Mouse (Mus musculus): Measurements from ENCODE around the gene Itga9. TPM values are rescaled to one million over a fixed set of nuclear protein-coding genes. Genes with fewer than 3 reads are reported as not detected.

The Itga9 gene
- 1 to 10 TPM; 6.9 to 8.2 TPM for total RNA-seq (2021)

DNA sequence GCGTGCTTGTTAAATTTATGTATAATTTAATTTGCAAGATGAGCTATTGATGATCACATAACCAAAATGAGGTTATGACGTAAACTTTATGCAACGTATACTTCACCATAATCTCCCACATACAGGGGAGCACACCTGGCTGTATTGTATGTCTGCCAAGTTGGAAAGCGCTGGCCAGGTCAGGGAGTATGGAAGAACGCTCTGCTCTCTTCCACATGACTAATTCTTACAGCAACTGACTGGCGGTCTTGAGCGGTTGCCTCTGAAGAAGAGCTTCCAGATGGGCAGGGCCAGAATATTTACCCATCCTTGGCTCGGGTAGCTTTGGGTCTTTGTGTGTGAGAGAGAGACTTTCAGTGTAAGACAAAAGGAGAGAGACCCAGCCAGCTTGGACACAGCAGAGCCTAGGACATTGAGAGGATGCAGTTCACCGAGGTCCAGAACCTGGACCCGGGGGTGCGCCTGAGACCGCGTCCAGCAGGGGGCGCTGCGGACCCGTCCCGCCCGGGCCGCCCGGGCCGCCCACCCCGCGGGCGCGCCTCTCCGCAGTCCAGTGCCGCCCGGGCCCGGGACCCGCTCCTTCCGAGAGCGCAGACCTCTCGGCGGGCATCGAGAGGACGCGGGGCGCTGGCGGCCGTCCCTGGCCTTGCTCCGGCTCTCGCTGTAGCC lies at the start of gene Itga9:
Itga9 (plus strand) TSS at position 543 of the 669 bp plus-strand sequence.
- DNase-seq (ENCODE audit: extremely low spot score in 1 of 2, low spot score in 2 of 2): peak; percentile 13 to 84
- intact Hi-C loops (cut with DNase I): loop anchor here (2.0 to 5.0 kb wide), 3 partner anchors 76 to 286 kb away; no protein-coding TSS in a partner anchor

DNA sequence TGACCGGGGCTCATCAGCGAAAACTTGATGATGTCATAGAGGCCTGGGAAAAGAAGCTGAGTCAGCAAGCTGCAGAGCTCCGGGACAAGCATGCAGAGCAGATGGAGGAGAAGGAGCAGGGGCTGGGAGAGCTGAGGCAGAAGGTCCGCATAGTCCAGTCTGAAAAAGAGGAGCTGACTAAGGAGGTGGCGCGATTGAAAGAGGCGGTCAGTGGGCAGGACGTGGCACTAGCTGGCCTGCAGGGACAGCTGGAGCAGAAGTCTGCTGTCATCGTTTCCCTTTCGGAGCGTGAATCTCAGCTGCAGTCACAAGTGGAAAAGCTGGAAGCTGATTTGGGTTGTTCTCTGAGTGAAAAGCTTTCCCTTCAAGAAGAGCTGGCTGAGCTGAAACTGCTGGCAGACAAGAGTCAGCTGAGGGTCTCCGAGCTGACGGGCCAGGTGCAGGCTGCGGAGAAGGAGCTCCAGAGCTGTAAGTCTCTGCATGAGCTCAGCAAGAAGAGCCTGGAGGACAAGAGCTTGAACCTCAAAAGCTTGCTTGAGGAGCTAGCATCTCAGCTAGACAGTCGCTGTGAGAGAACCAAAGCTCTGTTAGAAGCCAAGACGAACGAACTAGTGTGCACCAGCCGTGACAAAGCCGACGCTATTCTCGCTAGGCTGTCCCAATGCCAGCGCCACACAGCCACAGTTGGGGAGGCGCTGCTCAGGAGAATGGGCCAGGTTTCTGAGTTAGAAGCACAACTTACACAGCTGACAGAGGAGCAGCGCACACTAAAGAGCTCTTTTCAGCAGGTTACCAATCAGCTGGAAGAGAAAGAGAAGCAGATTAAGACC lies 49.3 kb upstream of the Itga9 start:
- peak; percentile 38 to 53 for DNase-seq (ENCODE audit: extremely low spot score in 1 of 2, low spot score in 2 of 2)
- intact Hi-C loops (cut with DNase I): no loop called here

DNA sequence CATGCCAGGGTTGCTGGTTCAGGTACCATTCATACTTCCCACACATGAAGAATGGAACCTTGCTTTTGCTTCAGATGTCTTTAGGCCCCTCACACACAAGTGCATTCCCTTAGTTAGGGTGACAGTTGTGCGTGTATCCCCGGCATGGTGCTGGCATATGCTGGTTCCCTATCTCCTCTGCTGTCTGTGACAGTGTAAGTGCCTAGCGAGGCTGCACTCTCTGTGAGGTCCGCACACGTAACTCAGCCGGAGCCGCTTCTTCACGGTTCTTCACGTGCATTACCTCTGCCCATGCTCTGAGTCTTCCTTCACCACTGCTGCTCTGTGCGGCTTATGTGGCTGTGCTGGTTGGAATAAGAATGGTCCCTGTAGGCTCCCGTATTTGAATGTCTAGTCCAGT lies 43.1 kb upstream of the Itga9 start:
- no peak for DNase-seq (ENCODE audit: extremely low spot score in 1 of 2, low spot score in 2 of 2)
- intact Hi-C loops (cut with DNase I): no loop called here

DNA sequence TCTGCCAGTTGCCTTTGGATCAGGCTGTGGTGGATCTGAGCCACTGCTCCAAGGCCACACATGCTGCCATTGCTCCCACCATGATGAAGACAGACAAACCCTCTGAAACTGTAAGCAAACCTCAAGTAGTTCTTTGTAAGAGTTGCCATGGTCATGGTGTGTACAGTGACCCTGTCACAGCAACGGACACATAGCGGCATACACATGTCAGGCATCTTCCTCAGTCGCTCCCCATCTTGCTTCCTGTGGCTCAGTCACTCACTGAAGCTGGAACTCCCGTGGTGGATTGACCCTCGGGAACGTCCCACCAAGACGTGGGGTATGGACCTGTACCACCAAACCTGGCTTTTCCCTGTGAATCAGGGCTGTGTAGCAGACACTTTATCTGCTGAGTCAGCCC lies 42.6 kb upstream of the Itga9 start:
- intact Hi-C loops (cut with DNase I): no loop called here
- no peak for DNase-seq (ENCODE audit: extremely low spot score in 1 of 2, low spot score in 2 of 2)

DNA sequence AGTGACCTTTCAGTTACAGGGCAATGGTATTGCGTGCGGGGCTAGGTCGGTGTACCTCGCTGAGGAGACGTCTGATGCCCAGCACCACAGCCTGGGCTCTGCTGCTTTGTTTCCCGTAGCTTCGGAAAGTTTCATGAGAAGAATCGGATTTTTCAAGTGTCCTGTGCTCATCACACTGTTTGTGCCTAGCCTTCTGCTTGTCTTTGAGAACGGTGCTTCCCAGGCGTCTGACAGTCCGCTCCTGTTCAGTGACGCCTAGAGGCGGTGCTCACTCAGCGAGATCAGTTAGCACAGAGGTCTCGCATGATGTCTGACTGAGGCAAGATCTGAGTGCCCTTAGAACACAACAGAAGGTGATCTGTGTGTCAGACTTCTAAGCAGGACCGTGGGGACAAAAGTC lies 41.8 kb upstream of the Itga9 start:
- intact Hi-C loops (cut with DNase I): loop anchor here (5.0 kb wide), 1 partner anchor 37 kb away; no protein-coding TSS in a partner anchor
- no peak for DNase-seq (ENCODE audit: extremely low spot score in 1 of 2, low spot score in 2 of 2)

DNA sequence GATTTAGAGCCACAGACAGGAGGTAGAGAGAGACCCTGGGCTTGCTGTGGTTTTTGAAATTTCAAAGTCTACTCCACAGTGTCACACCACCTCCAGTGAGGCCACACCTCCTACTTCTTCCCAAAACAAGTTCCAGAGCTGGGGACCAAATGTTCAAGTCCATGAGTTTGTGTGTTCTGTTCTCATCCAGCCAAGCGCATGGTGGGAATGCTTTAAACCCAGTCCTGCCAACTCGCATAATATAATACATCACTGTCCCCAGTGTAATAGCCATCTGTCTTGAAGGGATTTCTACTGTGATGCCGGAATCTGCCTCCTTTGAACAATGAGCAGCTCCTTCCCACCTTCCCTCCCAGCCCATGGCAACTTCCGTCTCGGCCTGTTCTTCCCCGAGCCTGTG lies 37.2 kb upstream of the Itga9 start:
- intact Hi-C loops (cut with DNase I): loop anchor here (5.0 kb wide), 1 partner anchor 42 kb away; no protein-coding TSS in a partner anchor
- DNase-seq (ENCODE audit: extremely low spot score in 1 of 2, low spot score in 2 of 2): no peak

DNA sequence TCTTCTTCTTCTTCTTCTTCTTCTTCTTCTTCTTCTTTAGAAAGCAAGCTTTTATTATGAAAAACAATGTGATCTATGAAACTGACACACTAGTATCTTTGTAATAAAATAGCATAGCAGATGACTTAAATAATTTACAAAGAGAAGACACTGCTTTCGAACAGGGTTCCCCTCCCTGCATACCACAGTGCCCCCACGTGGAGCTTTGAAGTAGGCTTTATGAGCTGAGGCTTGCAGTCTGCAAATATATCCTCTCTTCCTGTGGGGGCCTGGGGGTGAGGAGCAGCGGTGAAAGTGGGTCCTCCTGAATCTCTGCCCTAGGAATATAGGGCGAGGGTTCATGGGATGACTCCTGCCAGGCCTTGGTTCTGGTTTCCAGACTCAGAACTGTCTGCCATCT lies 35.6 kb upstream of the Itga9 start:
- no peak for DNase-seq (ENCODE audit: extremely low spot score in 1 of 2, low spot score in 2 of 2)
- intact Hi-C loops (cut with DNase I): no loop called here

DNA sequence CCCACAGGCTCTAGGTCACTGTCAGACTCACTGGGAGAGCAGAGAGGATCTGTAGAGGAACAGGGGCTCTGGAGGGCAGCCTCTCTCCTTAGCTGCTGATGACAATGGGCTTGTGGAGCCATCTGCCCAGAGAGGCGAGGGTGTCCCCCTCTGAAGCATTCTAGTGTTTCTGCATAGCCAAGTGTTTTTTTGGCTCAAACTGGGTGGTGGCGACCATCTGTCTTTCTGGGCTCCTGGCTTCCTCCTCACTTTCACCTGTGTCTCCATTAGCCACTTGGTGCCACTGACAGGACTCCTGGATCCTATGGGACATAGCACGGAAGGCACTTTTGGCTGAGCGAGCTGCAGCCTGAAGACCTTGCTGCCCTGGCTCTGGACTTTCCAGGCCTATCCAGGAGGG lies 34.8 kb upstream of the Itga9 start:
- intact Hi-C loops (cut with DNase I): no loop called here
- no peak for DNase-seq (ENCODE audit: extremely low spot score in 1 of 2, low spot score in 2 of 2)

DNA sequence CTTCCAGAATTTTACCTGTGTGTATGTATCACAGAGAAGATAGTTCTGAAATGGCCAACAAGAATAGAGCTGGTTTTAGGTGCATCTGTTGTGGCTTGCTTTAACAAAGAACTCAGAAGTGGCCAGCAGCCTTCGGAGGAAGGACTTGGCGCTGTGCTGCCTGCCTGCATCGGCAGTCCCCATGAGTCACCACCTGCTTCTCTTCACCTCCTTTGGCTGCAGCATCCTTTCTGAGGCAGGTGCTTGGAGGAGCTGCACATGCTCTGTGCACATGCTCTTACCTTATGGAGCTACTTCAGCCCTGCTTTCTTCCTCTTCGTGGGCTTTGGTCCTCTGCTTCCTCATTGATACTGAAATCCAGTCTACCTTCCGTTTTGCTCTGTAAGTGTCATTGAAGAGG lies 31.6 kb upstream of the Itga9 start:
- intact Hi-C loops (cut with DNase I): no loop called here
- DNase-seq (ENCODE audit: extremely low spot score in 1 of 2, low spot score in 2 of 2): peak in 1 of 2 experiments; percentile 13

DNA sequence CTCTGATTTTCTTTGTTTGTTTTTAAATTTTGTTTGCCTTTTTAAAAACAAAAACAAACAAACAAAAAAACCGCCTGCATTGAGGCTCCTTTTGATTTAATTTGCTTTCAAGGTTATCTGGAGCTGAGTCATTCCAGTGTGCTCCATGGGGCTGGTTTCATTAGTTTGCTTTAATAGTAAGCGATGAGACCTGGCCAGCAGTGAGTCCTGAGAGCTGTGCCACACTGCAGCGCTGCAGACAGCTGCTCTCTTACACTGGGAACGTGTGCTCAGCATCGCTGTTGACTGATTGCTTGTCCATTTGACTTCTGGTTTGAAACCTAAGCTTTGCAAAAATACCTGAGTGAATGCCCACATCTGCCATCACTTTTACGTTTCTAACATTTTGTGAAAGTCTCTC lies 26.1 kb upstream of the Itga9 start:
- DNase-seq (ENCODE audit: extremely low spot score in 1 of 2, low spot score in 2 of 2): no peak
- intact Hi-C loops (cut with DNase I): no loop called here

DNA sequence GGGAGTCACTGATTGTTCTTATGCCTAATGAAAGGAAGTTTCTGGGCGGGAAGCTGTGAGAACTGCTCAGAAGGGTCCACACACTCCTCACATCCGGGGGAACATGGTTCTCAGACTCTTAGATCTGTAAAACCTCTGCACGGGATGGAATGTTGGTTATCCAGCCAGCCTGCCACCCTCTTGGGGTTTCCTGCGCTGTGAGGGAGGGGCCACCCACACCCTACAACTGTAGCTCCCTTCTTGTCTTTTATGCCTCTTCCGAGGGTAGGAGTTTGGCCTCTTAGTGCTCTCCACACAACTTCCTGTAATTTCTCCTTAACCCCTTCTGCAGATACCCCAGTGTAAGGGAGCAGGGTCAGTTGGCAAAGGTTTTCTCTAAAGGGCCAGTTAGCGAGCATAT lies 23.7 kb upstream of the Itga9 start:
- intact Hi-C loops (cut with DNase I): no loop called here
- peak in 1 of 2 experiments; percentile 13 for DNase-seq (ENCODE audit: extremely low spot score in 1 of 2, low spot score in 2 of 2)

DNA sequence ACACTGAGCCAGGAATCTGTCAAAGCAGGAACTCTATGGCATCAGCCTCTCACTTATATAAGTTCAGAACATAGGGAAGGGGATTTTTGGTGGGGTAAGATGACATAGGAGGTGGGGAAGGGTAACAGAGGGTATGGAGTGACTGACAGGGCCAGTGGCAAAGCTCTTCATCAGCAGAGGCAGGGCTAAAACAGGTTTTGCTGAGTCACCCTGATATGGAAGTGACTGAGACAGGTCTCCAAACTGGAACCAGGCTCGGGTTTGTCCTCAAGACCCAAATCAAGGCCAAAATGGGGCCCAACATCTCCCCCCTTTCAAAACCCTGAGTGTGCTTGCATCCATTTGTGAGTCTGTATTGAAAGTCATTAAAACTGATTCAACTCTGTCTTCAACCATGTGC lies 21.7 kb upstream of the Itga9 start:
- no peak for DNase-seq (ENCODE audit: extremely low spot score in 1 of 2, low spot score in 2 of 2)
- intact Hi-C loops (cut with DNase I): loop anchor here (5.0 kb wide), 1 partner anchor 322 kb away; no protein-coding TSS in a partner anchor

DNA sequence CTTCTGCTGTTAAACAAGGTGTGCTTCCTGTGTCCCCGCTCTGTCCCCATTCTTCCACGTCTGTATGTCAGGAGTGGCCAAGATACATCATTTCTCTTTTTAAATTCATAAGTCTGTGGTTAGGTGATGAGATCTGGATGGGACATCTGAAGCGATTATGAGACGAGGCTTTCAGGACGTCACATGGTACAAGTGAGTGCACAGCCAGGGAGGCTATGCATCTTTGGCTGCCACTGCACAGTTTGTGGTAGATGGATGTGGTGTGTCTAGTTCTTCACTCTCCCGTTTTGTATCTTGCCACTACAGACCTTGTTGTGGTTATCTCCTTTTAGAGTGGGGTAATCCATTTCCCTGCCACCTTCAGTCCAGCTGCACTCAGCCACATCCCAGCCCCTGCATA lies 20.5 kb upstream of the Itga9 start:
- no peak for DNase-seq (ENCODE audit: extremely low spot score in 1 of 2, low spot score in 2 of 2)
- intact Hi-C loops (cut with DNase I): loop anchor here (5.0 kb wide), 1 partner anchor 321 kb away; no protein-coding TSS in a partner anchor

DNA sequence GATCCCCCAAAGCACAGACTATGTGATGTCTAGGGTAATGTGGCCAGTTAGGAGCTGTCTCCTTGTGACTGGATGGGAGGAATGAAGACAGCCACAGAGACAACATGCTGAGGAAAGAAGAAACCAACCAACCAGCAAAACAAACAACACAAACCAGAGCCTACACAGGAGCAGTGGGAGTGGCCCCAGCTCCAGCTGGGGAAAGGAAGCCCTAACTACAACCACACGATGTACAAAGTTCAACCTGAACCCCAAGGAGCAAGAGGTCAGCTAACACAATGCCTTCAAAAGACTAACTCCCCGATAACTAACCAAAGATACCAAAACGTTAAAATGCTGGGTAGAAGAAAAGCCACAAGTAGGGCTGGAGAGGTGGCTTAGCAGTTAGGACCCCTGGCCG lies 19.4 kb upstream of the Itga9 start:
- intact Hi-C loops (cut with DNase I): loop anchor here (5.0 kb wide), 1 partner anchor 320 kb away; no protein-coding TSS in a partner anchor
- no peak for DNase-seq (ENCODE audit: extremely low spot score in 1 of 2, low spot score in 2 of 2)

DNA sequence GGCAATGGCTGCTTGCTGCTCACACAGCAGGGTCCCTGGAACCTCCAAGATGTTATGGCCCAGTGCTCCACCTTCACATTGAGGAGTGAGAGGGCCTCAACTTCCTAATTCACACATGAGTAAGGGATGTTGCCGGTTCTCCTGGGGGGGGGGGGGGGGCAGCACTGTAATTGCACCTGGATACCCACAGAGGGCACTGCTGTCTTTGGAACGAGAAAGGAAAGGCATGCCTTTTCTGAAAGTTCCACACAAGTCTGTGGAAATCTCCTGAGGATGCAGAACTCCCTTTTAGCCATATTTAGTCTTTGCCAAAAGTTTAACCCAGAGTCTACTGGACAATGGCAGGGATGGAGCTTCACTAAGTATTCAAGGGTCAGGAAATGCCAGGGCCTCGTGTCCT lies 17.2 kb upstream of the Itga9 start:
- DNase-seq (ENCODE audit: extremely low spot score in 1 of 2, low spot score in 2 of 2): peak in 1 of 2 experiments; percentile 7
- intact Hi-C loops (cut with DNase I): loop anchor here (5.0 kb wide), 1 partner anchor 318 kb away; no protein-coding TSS in a partner anchor

DNA sequence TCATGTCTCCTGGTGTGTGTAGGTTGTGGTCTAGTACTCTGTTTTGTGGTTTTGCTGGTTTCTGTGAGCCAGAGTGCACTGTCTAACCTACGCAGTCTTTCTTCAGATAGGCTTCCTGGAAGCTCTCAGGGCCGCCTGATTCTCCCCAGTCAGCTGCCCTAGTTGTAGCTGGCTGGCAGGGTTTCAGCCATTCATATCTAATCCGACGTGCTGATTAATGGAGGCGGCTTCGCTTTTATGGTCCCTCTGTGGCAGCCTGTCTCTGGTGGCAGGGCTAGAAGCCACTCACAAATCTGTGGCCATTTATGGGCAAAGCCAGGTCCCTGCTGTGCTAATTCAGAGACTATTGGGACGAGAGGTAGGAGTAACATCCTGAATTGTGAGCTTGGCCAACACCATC lies 16.3 kb upstream of the Itga9 start:
- intact Hi-C loops (cut with DNase I): loop anchor here (10.0 kb wide), 1 partner anchor 475 kb away; no protein-coding TSS in a partner anchor
- no peak for DNase-seq (ENCODE audit: extremely low spot score in 1 of 2, low spot score in 2 of 2)

DNA sequence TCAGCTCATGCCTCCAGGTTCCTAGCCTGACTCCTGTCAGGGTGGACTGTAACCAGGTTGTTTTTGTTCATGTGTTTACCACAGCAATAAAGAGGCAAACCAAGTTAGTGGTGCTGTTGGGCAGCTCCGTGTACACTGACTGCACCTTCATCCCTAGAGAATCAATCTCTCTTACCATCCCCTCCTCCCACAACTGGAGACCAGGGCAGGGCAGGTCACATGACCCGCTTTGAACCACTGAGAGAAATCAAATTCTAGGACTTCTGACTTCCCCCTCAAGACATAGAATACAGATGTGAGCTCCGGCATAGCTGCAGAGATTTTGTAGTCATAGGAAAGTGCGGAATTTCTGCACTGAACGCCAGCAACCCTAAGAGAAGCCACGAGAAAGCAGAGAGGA lies 14.9 kb upstream of the Itga9 start:
- intact Hi-C loops (cut with DNase I): loop anchor here (10.0 kb wide), 1 partner anchor 473 kb away; no protein-coding TSS in a partner anchor
- no peak for DNase-seq (ENCODE audit: extremely low spot score in 1 of 2, low spot score in 2 of 2)

DNA sequence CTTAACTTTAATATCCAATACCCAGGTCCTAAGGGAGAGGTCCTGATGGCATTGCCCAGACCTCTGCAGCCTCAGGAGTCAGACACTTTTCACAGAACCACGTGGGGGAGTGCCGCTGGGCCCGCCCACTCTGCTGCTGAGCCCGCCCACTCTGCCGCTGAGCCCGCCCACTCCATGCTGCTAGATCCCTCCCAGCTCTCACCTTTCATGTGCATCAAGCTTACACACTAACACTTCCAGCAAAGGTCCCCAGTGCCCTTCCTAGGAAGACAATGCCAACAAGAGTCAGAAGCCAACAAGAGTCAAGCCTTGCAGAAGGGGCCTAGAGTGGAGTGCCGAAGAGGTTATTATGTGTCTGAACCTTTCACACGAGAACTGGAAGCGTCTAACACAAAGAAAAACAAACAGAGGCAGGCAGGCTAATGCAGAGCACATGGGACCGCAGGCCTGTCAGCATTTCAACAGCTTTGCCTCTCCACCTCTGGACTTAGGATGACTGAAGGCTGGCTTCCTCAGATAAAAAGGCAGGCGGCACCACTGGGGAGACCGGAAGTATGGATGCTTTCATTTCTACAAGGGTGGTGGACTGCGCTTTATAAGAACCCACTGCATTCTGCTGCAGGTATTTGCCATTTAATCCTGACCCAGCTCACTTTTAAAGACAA lies 13.8 kb upstream of the Itga9 start:
- DNase-seq (ENCODE audit: extremely low spot score in 1 of 2, low spot score in 2 of 2): no peak
- intact Hi-C loops (cut with DNase I): loop anchor here (10.0 kb wide), 1 partner anchor 472 kb away; no protein-coding TSS in a partner anchor

DNA sequence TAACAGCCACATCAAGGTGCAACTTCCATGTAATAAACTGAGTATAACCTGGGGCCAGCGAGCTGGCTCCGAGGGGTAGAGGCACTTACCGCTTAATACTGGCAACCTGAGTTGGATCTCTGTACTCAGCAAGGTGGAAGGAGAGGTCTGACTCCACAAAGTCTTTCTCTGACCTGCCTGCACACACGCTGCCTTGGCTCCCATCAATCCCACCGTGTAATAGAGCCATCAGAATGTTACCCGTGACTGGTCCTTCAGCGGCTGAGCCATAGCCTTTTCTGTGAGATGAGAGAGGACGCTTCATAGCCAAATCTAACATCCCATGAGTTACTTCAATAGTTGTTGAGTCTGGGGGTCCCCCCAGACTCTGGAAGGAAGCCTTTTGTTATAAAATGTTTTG lies 13.0 kb upstream of the Itga9 start:
- DNase-seq (ENCODE audit: extremely low spot score in 1 of 2, low spot score in 2 of 2): no peak
- intact Hi-C loops (cut with DNase I): loop anchor here (10.0 kb wide), 1 partner anchor 471 kb away; no protein-coding TSS in a partner anchor

Measured in left cerebral cortex, postnatal 10 days (tissue).